Mouse (Mus musculus) C2C12 (cell line): ENCODE results near the gene Eif4g2. TPM values are rescaled to one million over a fixed set of nuclear protein-coding genes. Genes with fewer than 3 reads are reported as not detected.

Experiments
- H3K27me3 ChIP-seq: one replicate; pipeline ENCODE4 v1.6.1; 2011; ENCODE audit not compliant: control insufficient read depth, insufficient read depth, insufficient read length
- H3K36me3 ChIP-seq: one replicate; pipeline ENCODE4 v1.6.1; 2011; ENCODE audit not compliant: control insufficient read depth, insufficient read depth
- H3K4me3 ChIP-seq: one replicate; pipeline ENCODE4 v1.5.1; 2011; ENCODE audit warnings: mild to moderate bottlenecking, control low read depth; ENCODE audit not compliant: poor library complexity, insufficient read depth, severe bottlenecking
- H3K79me2 ChIP-seq: one replicate; pipeline ENCODE4 v1.6.1; 2011; ENCODE audit not compliant: control insufficient read depth, insufficient read depth
- H3K79me3 ChIP-seq: one replicate; pipeline ENCODE4 v1.6.1; 2011; ENCODE audit warnings: low read depth, control low read depth
- H3ac ChIP-seq: one replicate; pipeline ENCODE3; 2011; ENCODE audit warnings: low read depth; ENCODE audit not compliant: control insufficient read depth, insufficient read length
- CEBPB ChIP-seq: IDR thresholded peaks from one replicate; pipeline ENCODE4 v1.6.1; 2011; ENCODE audit warnings: low read depth, mild to moderate bottlenecking, control low read depth, moderate library complexity
- CTCF ChIP-seq: IDR thresholded peaks from one replicate; pipeline ENCODE4 v1.5.1; 2011; ENCODE audit not compliant: control insufficient read depth, insufficient read depth, insufficient read length
- FOSL1 ChIP-seq: IDR thresholded peaks from one replicate; pipeline ENCODE4 v1.8.0; 2011; ENCODE audit warnings: mild to moderate bottlenecking, low read length; ENCODE audit not compliant: poor library complexity, insufficient read depth, severe bottlenecking
- MAX ChIP-seq: IDR thresholded peaks from one replicate; pipeline ENCODE4 v1.6.1; 2011; ENCODE audit warnings: mild to moderate bottlenecking, control low read depth
- MYOD1 ChIP-seq: IDR thresholded peaks from one replicate; pipeline ENCODE4 v1.6.1; 2011; ENCODE audit warnings: low read depth; ENCODE audit not compliant: control insufficient read depth, insufficient read length
- MYOG ChIP-seq: IDR thresholded peaks from one replicate; pipeline ENCODE4 v1.6.1; 2011; ENCODE audit not compliant: control insufficient read depth, insufficient read length; ENCODE audit errors: extremely low read depth
- USF1 ChIP-seq: IDR thresholded peaks from one replicate; pipeline ENCODE4 v1.6.1; 2011; ENCODE audit warnings: low read depth, mild to moderate bottlenecking, control low read depth, moderate library complexity
- polyA plus RNA-seq: library from polyadenylated mRNA; unstranded; fragments of >200 nt; fragmentation: generic; extraction: Trizol; gene quantifications from one replicate; pipeline ENCODE4 v1.2.1, GENCODE M21; 2012; ENCODE audit warnings: missing spikeins

Eif4g2 gene
- polyA plus RNA-seq, 1 experiment = 386 TPM

- Histone ChIP-seq H3K36me3 (no peaks in the 10 kb centered on the region), H3K4me3 (peak overlapping the region; percentile 50), H3ac (peak overlapping the region; percentile 88), H3K27me3 (no peaks in the 10 kb centered on the region), H3K79me3 (no peaks in the 10 kb centered on the region), H3K79me2 (no peaks in the 10 kb centered on the region)
- TF ChIP-seq MAX (peak; percentile 83), USF1 (no peak)
Observed at GRCm38 (mm10) chr7:111122531-111123130, 39.8 kb upstream of the Eif4g2 start.

GRCm38 (mm10) chr7:111122084-111122530 is 39.3 kb upstream of the Eif4g2 start:
- no peaks in the 10 kb centered on the region for H3K27me3 ChIP-seq
- TF ChIP-seq MAX = peak; percentile 89
- TF ChIP-seq FOSL1 = no peak

GRCm38 (mm10) chr7:111121522-111121921 is 38.7 kb upstream of the Eif4g2 start:
- no peaks in the 10 kb centered on the region for H3K79me3 ChIP-seq
- H3K4me3 ChIP-seq = peak overlapping the region; percentile 50
- H3K27me3 ChIP-seq = no peaks in the 10 kb centered on the region
- no peak overlapping the region for H3ac ChIP-seq
- H3K79me2 ChIP-seq = no peaks in the 10 kb centered on the region
- H3K36me3 ChIP-seq = no peaks in the 10 kb centered on the region
- TF ChIP-seq MYOD1 = no peak
- no peak for TF ChIP-seq CEBPB
- TF ChIP-seq FOSL1 = no peak
- no peak for TF ChIP-seq MYOG
- TF ChIP-seq CTCF = no peak
- TF ChIP-seq USF1 = no peak
- no peak for TF ChIP-seq MAX

More at GRCm38 (mm10) chr7:111122084-111122530, 39.3 kb upstream of the Eif4g2 start:
- peak overlapping the region; percentile 86 for H3ac ChIP-seq
- peak overlapping the region; percentile 50 for H3K4me3 ChIP-seq
- H3K79me2 ChIP-seq = no peaks in the 10 kb centered on the region
- no peaks in the 10 kb centered on the region for H3K79me3 ChIP-seq
- H3K36me3 ChIP-seq = no peaks in the 10 kb centered on the region

GRCm38 (mm10) chr7:111109561-111109960 is 26.7 kb upstream of the Eif4g2 start:
- Histone ChIP-seq H3K79me3 (no peaks in the 10 kb centered on the region), H3K4me3 (no peak overlapping the region), H3ac (no peak overlapping the region), H3K79me2 (no peaks in the 10 kb centered on the region), H3K27me3 (no peaks in the 10 kb centered on the region), H3K36me3 (no peaks in the 10 kb centered on the region)
- no peak for TF ChIP-seq CTCF
- no peak for TF ChIP-seq CEBPB
- TF ChIP-seq FOSL1 = no peak
- TF ChIP-seq USF1 = no peak
- no peak for TF ChIP-seq MYOG
- no peak for TF ChIP-seq MYOD1
- TF ChIP-seq MAX = no peak

GRCm38 (mm10) chr7:111109161-111109560 is 26.3 kb upstream of the Eif4g2 start:
- Histone ChIP-seq H3K79me2 (no peaks in the 10 kb centered on the region), H3ac (no peak overlapping the region), H3K4me3 (no peak overlapping the region), H3K36me3 (no peaks in the 10 kb centered on the region), H3K27me3 (no peaks in the 10 kb centered on the region), H3K79me3 (no peaks in the 10 kb centered on the region)
- TF ChIP-seq CTCF (no peak), USF1 (no peak), CEBPB (no peak), MAX (no peak), FOSL1 (no peak), MYOG (no peak), MYOD1 (no peak)

- Histone ChIP-seq H3K79me2 (no peaks in the 10 kb centered on the region), H3ac (no peak overlapping the region), H3K4me3 (no peak overlapping the region), H3K27me3 (no peaks in the 10 kb centered on the region), H3K79me3 (no peaks in the 10 kb centered on the region), H3K36me3 (no peaks in the 10 kb centered on the region)
- TF ChIP-seq FOSL1 (no peak), MYOG (no peak), MAX (no peak), CTCF (no peak), MYOD1 (no peak), CEBPB (no peak), USF1 (no peak)
Observed at GRCm38 (mm10) chr7:111098196-111098595, 15.4 kb upstream of the Eif4g2 start.
